ENCODE assay signal across 17 mouse cellular contexts in the genomic region with DNA sequence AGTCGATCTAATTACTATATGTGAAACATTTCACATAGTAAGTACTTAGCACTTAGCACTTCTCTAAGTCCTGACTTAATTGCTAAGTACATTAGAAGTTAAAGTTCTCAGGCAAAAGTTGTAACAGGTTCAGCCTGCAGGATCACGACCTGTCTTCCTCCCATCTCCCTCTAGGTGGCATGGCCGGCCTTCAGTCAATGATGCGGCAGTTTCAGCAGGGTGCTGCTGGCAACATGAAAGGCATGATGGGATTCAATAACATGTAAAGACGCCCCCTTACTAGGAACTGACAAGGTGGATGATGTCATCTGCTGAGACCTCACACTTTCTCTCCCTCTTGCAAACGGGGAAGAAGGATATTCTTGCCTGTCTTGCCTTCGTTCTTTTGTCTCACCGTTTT. TPM values are rescaled to one million over a fixed set of nuclear protein-coding genes. Genes with fewer than 3 reads are reported as not detected.
DNase-seq lines count a peak whose midpoint lies in the region; ATAC-seq and TF ChIP-seq lines count a peak whose summit lies in the region.
"Not testable (repeated sequence)": the region's sequence is repeated elsewhere in the genome, so short reads cannot be mapped to it uniquely, and the experiment has no call there.
"Had no signal": no experiment of that assay in that cellular context is flagged by ENCODE, and none has a peak within 500 bp of the region (broad histone marks: within the 10 kb centered on the region; RNA-seq: fewer than 3 reads in every experiment).

No protein-coding gene starts in this region.

- DNase-seq in G1E (ENCODE audit: low spot score) = not testable (repeated sequence)

- TF ChIP-seq CTCF in G1E (IDR thresholded peaks at IDR 0.05; ENCODE audit: low read depth, low read length) = not testable (repeated sequence)

- H3K9ac ChIP-seq in liver, embryonic 12.5 days = not testable (repeated sequence)

- H3K4me2 ChIP-seq in liver, embryonic 12.5 days = not testable (repeated sequence)

- H3K36me3 ChIP-seq in G1E (replicated peaks); liver, embryonic 12.5 days: not testable (repeated sequence)

- ATAC-seq in G1E (ENCODE audit: extremely low read depth, insufficient number of reproducible peaks, low FRiP score, poor library complexity, severe bottlenecking) = peak; percentile 71
- ATAC-seq in erythroblast, adult 5-6 weeks (replicated peaks; ENCODE audit: low FRiP score, poor library complexity, severe bottlenecking) = peak; percentile 78
- ATAC-seq in granulocyte monocyte progenitor cell, adult 5-6 weeks (replicated peaks; ENCODE audit: poor library complexity, severe bottlenecking) = peak; percentile 95
- ATAC-seq in liver, embryonic 12.5 days = 0 out of 2 replicates have a peak, but pooled peaks have one; percentile 42
- peak; percentile 73 for ATAC-seq in megakaryocyte, adult 5-6 weeks (ENCODE audit: poor library complexity, severe bottlenecking)
- ATAC-seq in megakaryocyte-erythroid progenitor cell, adult 5-6 weeks (replicated peaks; ENCODE audit: low FRiP score, low TSS enrichment, poor library complexity, severe bottlenecking) = peak; percentile 87

- H3K27ac ChIP-seq in liver, embryonic 12.5 days = not testable (repeated sequence)

- not testable (repeated sequence) for H3K4me3 ChIP-seq in G1E (ENCODE audit: low read depth, low read length); liver, embryonic 12.5 days

- not testable (repeated sequence) for H3K9me3 ChIP-seq in G1E (replicated peaks); liver, embryonic 12.5 days (replicated peaks)

- WGBS in liver, embryonic 12.5 days (ENCODE audit: insufficient replicate concordance) = no CpG with 5 or more reads among the region's 8 CpGs

- H3K4me1 ChIP-seq in G1E (ENCODE audit: insufficient read depth, low read depth, low read length); liver, embryonic 12.5 days: not testable (repeated sequence)

- not testable (repeated sequence) for H3K27me3 ChIP-seq in G1E (ENCODE audit: insufficient read depth, low read length); liver, embryonic 12.5 days (replicated peaks)

RNA-seq across cellular contexts. Expression of gene 1700047I17Rik2, which starts 11.7 kb away (rescaled TPM):
- 19.1 and 22.5 TPM in 2 replicates for total RNA-seq in G1E (2014; fragmentation: Nextera tagmentation)
- not detected in 2 replicates for total RNA-seq in G1E (2017)
- not detected in 2 replicates for polyA plus RNA-seq in G1E (2012)
- 7.9 and 9.0 TPM in 2 replicates for total RNA-seq in erythroblast, adult 5-6 weeks (2015; ENCODE audit: low replicate concordance)
- total RNA-seq in erythroblast, adult 5-6 weeks (2017; ENCODE audit: low replicate concordance) = 1.1 and 2.0 TPM in 2 replicates
- total RNA-seq in granulocyte monocyte progenitor cell, adult 5-6 weeks (2014; fragmentation: Nextera tagmentation) = 2.1 and 9.4 TPM in 2 replicates
- total RNA-seq in granulocyte monocyte progenitor cell, adult 5-6 weeks (2017) = not detected in 2 replicates
- polyA plus RNA-seq in liver, embryonic 12.5 days (2016; fragmentation: Nextera tagmentation; extraction: Ambion mirVana) = 2.1 TPM in 1 of 2 replicates, not detected in the other
- 20.8 and 21.8 TPM in 2 replicates for total RNA-seq in megakaryocyte, adult 5-6 weeks (2015)
- total RNA-seq in megakaryocyte, adult 5-6 weeks (2017) = not detected in 2 replicates
- 9.7 and 11.2 TPM in 2 replicates for total RNA-seq in megakaryocyte-erythroid progenitor cell, adult 5-6 weeks (2014; fragmentation: Nextera tagmentation)
- 4.9 TPM in 1 of 2 replicates, not detected in the other for total RNA-seq in megakaryocyte-erythroid progenitor cell, adult 5-6 weeks (2017)
- total RNA-seq: CH12.LX; forebrain, postnatal 0 days; MEL had no signal
- polyA plus RNA-seq: adrenal gland, adult 2 months; brain, embryonic 14.5 days; C2C12; cortical plate, adult 2 months; embryonic facial prominence, embryonic 12.5 days; embryonic facial prominence, embryonic 14.5 days; erythroblast, embryonic 14.5 days; forebrain, embryonic 15.5 days; forebrain, postnatal 0 days had no signal

RNA-seq across cellular contexts. Expression of gene Srp54b, which starts 32.8 kb away (rescaled TPM):
- 128 and 152 TPM in 2 replicates for total RNA-seq in G1E (2014; fragmentation: Nextera tagmentation)
- total RNA-seq in G1E (2017) = 217 and 252 TPM in 2 replicates
- polyA plus RNA-seq in G1E (2012) = 133 and 152 TPM in 2 replicates
- 8.6 and 11.5 TPM in 2 replicates for total RNA-seq in erythroblast, adult 5-6 weeks (2015; ENCODE audit: low replicate concordance)
- 50.8 and 61.3 TPM in 2 replicates for total RNA-seq in erythroblast, adult 5-6 weeks (2017; ENCODE audit: low replicate concordance)
- 23.0 and 23.9 TPM in 2 replicates for total RNA-seq in granulocyte monocyte progenitor cell, adult 5-6 weeks (2014; fragmentation: Nextera tagmentation)
- total RNA-seq in granulocyte monocyte progenitor cell, adult 5-6 weeks (2017) = 78.1 and 98.4 TPM in 2 replicates
- polyA plus RNA-seq in liver, embryonic 12.5 days (2016; fragmentation: Nextera tagmentation; extraction: Ambion mirVana) = 35.8 and 40.3 TPM in 2 replicates
- total RNA-seq in megakaryocyte, adult 5-6 weeks (2015) = 23.0 and 23.2 TPM in 2 replicates
- total RNA-seq in megakaryocyte, adult 5-6 weeks (2017) = 55.5 and 61.7 TPM in 2 replicates
- total RNA-seq in megakaryocyte-erythroid progenitor cell, adult 5-6 weeks (2014; fragmentation: Nextera tagmentation) = 18.3 and 26.0 TPM in 2 replicates
- total RNA-seq in megakaryocyte-erythroid progenitor cell, adult 5-6 weeks (2017) = 51.0 and 107 TPM in 2 replicates

RNA-seq across cellular contexts. Expression of gene Srp54c, which starts 42.3 kb away (rescaled TPM):
- total RNA-seq in G1E (2014; fragmentation: Nextera tagmentation) (102 and 121 TPM in 2 replicates), G1E (2017) (138 and 154 TPM in 2 replicates)
- 1.5 and 2.3 TPM in 2 replicates for polyA plus RNA-seq in G1E (2012)
- total RNA-seq in erythroblast, adult 5-6 weeks (2015; ENCODE audit: low replicate concordance) = 18.8 and 24.7 TPM in 2 replicates
- 29.8 and 35.9 TPM in 2 replicates for total RNA-seq in erythroblast, adult 5-6 weeks (2017; ENCODE audit: low replicate concordance)
- 39.1 and 52.6 TPM in 2 replicates for total RNA-seq in granulocyte monocyte progenitor cell, adult 5-6 weeks (2014; fragmentation: Nextera tagmentation)
- total RNA-seq in granulocyte monocyte progenitor cell, adult 5-6 weeks (2017) = 102 and 105 TPM in 2 replicates
- polyA plus RNA-seq in liver, embryonic 12.5 days (2016; fragmentation: Nextera tagmentation; extraction: Ambion mirVana) = 49.3 and 51.6 TPM in 2 replicates
- total RNA-seq in megakaryocyte, adult 5-6 weeks (2015) = 47.0 and 62.3 TPM in 2 replicates
- total RNA-seq in megakaryocyte, adult 5-6 weeks (2017) = 68.0 and 72.1 TPM in 2 replicates
- 19.0 and 33.7 TPM in 2 replicates for total RNA-seq in megakaryocyte-erythroid progenitor cell, adult 5-6 weeks (2014; fragmentation: Nextera tagmentation)
- total RNA-seq in megakaryocyte-erythroid progenitor cell, adult 5-6 weeks (2017) = 109 and 117 TPM in 2 replicates

Comparison
In these comparisons a context has a peak if more than half of its experiments do, and no peak if none do; other contexts are left out.
1. ATAC-seq: peak in every context shown above with its lines; median percentile 95 in granulocyte monocyte progenitor cell, adult 5-6 weeks; 87 in megakaryocyte-erythroid progenitor cell, adult 5-6 weeks; 78 in erythroblast, adult 5-6 weeks; 73 in megakaryocyte, adult 5-6 weeks; 71 in G1E; 42 in liver, embryonic 12.5 days.